Mouse (Mus musculus) ZHBTc4 (cell line): ENCODE measurements around the gene Slamf6.
"Not testable (repeated sequence)": the region's sequence is repeated elsewhere in the genome, so short reads cannot be mapped to it uniquely, and the experiment has no call there.

Experiments
- DNase-seq: peaks from one replicate; pipeline ENCODE4 v3.0.0-alpha.2; 2011; ENCODE audit warnings: low read depth, low spot score

The Slamf6 gene

GRCm38 (mm10) chr1:171917305-171918039 is at the start of gene Slamf6:
TSS of gene Slamf6 (plus strand) at chr1:171917515.
- DNase-seq = no peak

DNA sequence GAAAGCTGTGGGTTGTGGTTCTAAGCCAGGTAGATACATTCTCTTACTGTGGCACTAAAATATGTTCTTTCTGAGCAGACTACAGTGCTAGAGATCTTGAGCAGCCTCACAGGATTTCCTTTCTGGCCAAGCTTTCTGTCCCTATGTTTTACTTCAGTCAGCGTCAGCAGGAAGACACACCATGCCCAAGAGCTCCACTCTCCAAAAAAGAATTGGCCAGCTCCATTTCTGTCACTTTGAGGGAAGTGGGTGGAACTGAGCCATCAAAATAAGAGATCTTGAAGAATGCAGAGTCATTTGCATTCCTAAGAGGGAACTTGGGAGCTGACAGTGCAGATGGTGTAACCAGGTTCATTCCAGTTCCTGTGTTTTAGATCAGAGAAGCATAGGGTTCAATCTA is 30.3 kb upstream of the Slamf6 start:
- peak; percentile 32 for DNase-seq

DNA sequence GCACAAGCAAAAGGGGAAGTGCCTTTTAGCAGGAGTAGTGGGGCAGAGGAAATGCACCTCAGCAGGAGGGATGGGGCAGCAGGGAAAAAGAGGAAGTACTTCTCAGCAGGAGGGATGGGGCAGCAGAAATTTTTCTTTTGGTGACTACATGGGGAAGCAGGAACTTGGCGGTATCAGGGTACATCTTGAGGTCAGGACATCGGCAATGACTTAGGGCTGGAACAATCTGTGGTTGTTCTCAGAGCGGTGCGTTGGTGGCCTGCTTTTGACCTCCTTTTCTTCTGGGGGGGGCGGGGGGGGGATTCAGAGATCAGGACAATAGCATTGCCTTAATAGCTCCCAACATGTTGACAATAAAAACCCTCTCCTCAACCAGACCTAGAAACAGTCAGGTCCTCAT is 22.0 kb upstream of the Slamf6 start, which contains the start of gene Gm10521:
Gm10521 (plus strand) TSS at position 301 of the 400 bp plus-strand sequence.
- not testable (repeated sequence) for DNase-seq

DNA sequence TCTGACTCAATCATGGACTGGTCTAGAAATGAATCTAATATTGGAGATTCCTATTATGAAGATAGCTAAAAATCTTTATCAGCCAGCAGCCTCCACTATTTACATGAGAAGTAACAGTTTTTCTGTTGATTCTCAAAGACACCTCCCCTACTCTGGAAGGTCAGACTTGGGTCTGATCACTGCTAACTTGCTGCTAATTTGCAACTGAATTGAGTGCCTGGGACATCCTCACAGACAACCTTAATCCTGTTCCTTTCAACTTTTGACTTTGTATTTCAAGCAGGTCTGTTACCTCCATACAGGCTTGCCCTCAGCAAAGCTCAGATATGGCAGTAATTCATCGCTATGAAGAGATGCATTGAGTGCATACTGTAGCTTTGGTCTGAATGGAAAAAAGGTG is 13.3 kb upstream of the Slamf6 start:
- peak; percentile 57 for DNase-seq

DNA sequence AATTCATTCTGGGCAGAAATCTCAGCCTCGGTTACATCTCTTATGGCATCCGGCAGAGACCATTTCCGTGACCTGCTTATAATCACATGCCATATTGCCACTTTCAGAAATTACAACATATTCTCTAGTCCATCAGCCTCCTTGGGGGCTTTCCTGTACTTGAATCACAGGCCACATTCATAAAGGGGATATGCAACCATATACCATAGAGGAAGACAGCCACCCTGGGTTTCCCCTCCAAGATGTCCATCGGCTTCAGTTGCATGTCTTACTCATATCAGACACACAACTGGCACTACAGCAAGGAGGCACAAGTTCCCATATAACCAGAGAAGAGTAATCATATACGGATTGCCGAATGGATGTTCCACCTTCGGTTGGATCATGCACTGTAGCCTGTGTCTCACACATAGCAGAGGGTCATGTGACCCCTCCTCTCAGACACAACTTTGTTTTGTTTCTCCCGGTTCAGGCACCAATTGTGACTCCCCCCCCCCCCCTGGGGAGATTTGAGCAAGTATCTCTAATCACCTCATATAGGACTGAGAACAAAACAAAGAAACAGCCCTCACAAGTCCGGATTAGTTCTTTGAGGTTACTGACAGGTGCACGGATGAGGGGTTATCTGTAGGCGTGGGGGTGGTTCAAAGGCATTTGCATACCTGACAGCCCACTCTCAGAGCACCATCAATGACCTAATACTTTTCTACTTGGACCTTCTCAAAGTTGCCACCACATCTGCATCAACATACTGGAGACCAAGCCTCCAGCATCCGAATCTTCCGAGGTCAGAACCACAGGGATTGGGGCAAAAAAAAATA is 1.5 kb upstream of the Slamf6 start:
- DNase-seq = no peak

DNA sequence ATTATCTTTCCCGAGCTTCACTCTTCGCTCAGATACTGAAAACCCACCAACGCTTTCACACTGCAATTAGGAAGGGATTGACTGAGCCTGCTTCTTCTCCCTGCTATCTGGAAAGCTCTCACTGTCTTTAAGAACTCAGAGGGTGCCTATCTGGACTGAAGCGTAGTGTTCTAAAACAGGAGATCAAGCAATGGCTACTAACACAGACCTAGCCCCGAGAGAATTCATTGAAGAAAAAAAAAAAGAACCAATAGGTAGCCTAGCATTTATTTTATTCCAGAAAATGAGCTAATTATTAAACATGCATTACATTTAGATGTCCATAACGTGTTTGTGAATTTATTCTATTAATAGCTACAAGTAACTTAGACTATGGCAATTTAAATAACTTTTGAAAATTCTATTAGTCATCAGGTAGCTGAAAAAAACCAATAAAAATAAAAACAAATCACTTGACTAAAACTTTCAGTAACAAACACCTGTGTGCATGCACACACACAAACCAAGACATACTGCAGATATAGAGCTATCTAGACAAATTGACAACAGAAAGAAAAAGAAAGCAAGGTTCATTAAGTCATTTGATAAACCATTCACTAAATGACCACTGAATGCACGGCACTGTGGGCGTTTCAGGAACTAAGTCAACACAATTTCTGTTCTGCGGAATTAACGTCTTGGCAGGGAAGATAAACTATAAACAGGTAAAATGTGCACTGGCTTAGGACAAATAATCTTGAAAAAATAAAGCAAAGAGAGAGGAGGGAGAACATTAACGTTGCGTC is 1.0 kb downstream of the Slamf6 start:
- DNase-seq = no peak

- DNase-seq = no peak
These were observed 1.9 kb downstream of the Slamf6 start for GRCm38 (mm10) chr1:171919193-171919592.

GRCm38 (mm10) chr1:171919901-171920510 is 2.7 kb downstream of the Slamf6 start:
- no peak for DNase-seq

GRCm38 (mm10) chr1:171920989-171921621 is 3.8 kb downstream of the Slamf6 start:
- no peak for DNase-seq

DNA sequence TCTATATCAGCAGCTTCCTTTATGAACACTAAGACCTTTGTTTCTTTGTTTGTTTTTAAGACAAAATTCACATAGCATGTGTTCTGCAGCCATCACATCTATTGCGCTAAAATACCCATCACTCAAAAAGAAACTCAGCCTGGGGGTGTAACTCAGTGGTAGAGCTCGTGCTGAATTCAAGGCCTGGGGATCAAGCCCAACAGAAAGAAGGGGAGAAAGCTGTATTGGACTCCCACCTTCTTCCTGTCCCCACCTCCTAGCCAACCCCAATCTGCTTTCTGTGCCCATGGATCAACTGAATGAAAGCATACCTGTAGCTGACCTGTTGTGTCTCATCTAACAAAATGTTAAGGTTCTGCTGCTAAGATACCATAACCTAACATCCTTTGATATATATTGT is 4.3 kb downstream of the Slamf6 start:
- no peak for DNase-seq

DNA sequence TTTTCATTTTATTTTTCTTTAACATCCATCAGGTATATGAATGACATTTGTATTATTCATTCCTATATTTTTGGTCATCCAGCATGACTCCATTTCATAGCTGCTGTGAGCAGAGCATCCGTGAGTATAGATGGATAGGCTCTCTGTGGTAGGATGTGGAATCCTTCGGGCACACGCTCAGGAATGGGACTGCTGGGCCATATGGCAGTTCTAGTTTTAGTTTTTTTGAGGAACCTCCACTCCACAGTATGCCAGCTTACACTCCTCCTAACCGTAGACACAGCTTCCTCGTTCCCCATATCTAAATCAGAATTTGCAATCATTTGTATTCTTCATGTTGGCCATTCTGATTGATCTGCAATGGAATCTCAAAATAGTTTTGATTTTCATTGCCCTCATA is 5.5 kb downstream of the Slamf6 start:
- DNase-seq = no peak

DNA sequence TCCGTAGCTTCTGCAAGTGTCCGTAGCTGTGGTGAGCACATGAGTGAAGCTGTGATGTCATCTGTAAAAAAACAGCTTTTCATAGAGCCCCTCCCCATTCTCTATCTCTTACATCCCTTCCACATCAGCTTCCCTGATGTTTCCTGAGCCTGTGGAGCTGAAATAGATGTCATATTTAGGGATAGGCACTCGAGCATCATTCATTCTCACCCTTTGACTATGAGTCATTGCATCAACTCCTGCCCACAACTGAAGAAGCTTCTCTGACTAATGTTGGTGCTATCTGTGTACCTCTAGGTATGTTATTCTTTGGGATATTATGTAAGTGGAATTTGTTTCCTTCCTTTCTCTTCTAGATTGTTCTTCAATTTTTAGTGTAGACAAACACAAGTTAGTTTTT is 7.6 kb downstream of the Slamf6 start:
- DNase-seq = no peak

GRCm38 (mm10) chr1:171933851-171934250 is 16.5 kb downstream of the Slamf6 start:
- no peak for DNase-seq

- DNase-seq = no peak
These were observed 21.9 kb downstream of the Slamf6 start for GRCm38 (mm10) chr1:171938952-171939948.

DNA sequence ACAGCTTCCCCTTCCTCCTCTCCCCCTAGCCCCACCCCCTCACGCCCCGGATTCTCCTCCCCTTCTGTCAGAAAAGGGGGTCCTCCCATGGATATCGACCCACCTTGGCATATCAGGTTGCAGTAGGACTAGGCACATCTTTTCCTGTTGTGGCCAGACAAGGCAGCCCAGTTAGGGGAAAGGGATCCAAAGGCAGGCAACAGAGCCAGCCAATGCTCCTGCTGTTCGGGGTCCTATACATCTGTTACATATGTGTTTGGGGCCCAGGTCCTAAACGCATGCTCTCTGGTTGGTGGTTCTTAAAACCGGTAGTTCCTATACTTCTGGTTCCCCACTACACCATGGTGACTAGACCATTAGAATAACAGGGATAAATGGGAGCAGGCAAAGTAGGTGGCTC is 23.3 kb downstream of the Slamf6 start:
- DNase-seq = no peak

DNA sequence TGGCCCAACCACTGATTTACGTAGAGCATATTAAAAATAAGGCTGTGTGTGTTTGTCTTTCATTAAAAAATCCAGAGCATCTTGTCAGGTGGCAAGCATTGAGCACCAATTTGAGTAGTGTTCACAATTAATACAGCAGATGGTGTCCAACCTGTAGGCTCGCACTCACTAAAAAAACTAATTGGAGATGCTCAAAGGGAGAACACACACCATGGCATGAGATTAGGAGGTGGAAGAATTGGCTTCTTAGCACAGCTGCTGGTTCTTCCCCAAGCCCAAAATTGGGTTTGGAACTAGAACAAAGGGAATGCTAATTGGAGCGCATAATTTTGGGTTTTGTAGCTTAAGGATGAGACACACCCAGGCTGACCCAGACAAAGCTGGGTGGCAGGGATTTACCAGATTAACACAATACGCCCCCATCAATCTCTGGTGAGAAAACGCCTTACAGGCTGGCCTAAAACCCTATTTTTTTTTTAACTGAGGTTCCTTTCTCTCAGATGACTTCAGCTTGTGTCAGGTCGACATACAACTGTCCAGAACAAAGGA is 29.2 kb downstream of the Slamf6 start:
- DNase-seq = peak; percentile 72

DNA sequence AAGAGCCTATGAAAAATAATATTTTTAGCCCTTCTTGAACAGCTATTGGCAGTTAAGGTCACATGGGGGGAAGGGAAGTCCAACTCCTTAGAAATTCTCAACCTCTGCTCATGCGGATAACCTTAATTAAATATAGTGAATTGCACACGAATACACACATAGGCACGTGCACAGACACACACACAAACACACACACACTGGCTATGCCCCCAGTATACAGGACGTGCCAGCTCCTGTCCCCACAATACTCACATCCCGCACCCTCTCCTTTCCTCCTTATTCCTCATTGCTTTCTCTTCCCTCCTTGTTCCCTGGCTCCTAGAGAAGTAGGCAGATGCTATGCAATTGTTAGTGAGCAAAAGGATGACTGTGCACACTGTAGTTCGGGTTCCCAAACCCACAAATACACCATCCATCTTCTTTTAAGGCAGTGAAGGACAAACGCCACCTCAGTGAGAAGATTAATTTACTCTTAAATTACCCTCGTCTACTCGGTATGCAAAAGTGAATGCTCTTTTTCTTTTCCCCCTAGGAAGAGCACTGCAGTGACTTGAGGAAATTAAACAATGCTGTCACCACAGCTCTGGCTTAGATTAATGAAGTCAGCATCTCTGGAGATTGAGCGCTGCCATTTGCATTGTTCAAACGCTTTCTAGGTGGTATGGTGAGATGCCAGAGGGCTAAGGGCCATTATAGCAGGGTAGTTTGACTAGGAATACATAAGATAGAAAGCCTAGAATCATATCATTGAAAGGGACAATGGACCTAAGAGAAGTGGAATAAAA is 31.0 kb downstream of the Slamf6 start:
- no peak for DNase-seq

- peak; percentile 70 for DNase-seq
These were observed 31.7 kb downstream of the Slamf6 start for GRCm38 (mm10) chr1:171948946-171949508.
